Mouse (Mus musculus) embryonic fibroblast, embryonic 13.5 days (primary cell): Measurements from ENCODE around the gene Rbbp8nl. TPM values are rescaled to one million over a fixed set of nuclear protein-coding genes. Genes with fewer than 3 reads are reported as not detected.

Source experiments
- H3K27ac ChIP-seq: 2 replicates; pipeline ENCODE4 v1.5.1; 2012; ENCODE audit warnings: low read length, control low read depth, inconsistent platforms; ENCODE audit not compliant: insufficient read depth
- H3K4me1 ChIP-seq: 2 replicates; pipeline ENCODE4 v1.6.1; 2011; ENCODE audit warnings: low read length; ENCODE audit not compliant: control insufficient read depth, insufficient read depth
- H3K4me3 ChIP-seq: 2 replicates; pipeline ENCODE4 v1.5.1; 2011; ENCODE audit warnings: mild to moderate bottlenecking, control low read depth, low read length; ENCODE audit not compliant: insufficient read depth
- CTCF ChIP-seq: IDR thresholded peaks from 2 replicates; pipeline ENCODE4 v1.5.1; 2011; ENCODE audit warnings: mild to moderate bottlenecking, control low read depth, low read length, moderate library complexity, borderline replicate concordance; ENCODE audit not compliant: insufficient read depth
- POLR2A ChIP-seq: IDR thresholded peaks from 2 replicates; pipeline ENCODE4 v1.6.1; 2011; ENCODE audit warnings: low read depth, mild to moderate bottlenecking, control low read depth, low read length, moderate library complexity
- polyA plus RNA-seq: library from polyadenylated mRNA; stranded (reverse); fragments of >200 nt; gene quantifications from 2 replicates; pipeline ENCODE4 v1.2.4, GENCODE M21; 2011; ENCODE audit warnings: low read depth; ENCODE audit not compliant: missing spikeins, insufficient read length

Gene Rbbp8nl
- polyA plus RNA-seq, 1 experiment = not detected

- Histone ChIP-seq H3K4me1 (no peaks in the 10 kb centered on the region), H3K27ac (no peak within 1 kb of the TSS), H3K4me3 (peak within 1 kb of the TSS; percentile 49)
- TF ChIP-seq CTCF (no peak), POLR2A (peak; percentile 37; the same call in 1 of the 2 replicates)
Observed at GRCm38 (mm10) chr2:180273394-180274244, 16.1 kb downstream of the Rbbp8nl start, which contains the start of gene Cables2. Cables2 (minus strand) TSS chr2:180273496.

- Histone ChIP-seq H3K4me3 (peak overlapping the region; percentile 49), H3K27ac (no peak overlapping the region), H3K4me1 (no peaks in the 10 kb centered on the region)
- TF ChIP-seq CTCF (no peak), POLR2A (no peak)
Observed at GRCm38 (mm10) chr2:180272884-180273321, 16.8 kb downstream of the Rbbp8nl start.

- TF ChIP-seq POLR2A (no peak), CTCF (no peak)
- Histone ChIP-seq H3K4me1 (no peaks in the 10 kb centered on the region), H3K27ac (no peak overlapping the region), H3K4me3 (no peak overlapping the region)
Observed at GRCm38 (mm10) chr2:180271804-180272395, 17.8 kb downstream of the Rbbp8nl start.

GRCm38 (mm10) chr2:180270537-180271255 lies 19.0 kb downstream of the Rbbp8nl start:
- no peaks in the 10 kb centered on the region for H3K4me1 ChIP-seq
- no peak overlapping the region for H3K27ac ChIP-seq
- no peak overlapping the region for H3K4me3 ChIP-seq
- TF ChIP-seq POLR2A = no peak
- TF ChIP-seq CTCF = no peak

- H3K4me3 ChIP-seq = no peak overlapping the region
- no peaks in the 10 kb centered on the region for H3K4me1 ChIP-seq
- TF ChIP-seq POLR2A (no peak), CTCF (no peak)
- no peak overlapping the region for H3K27ac ChIP-seq
Observed at GRCm38 (mm10) chr2:180269329-180269728, 20.4 kb downstream of the Rbbp8nl start.

- no peak for TF ChIP-seq CTCF
- no peak for TF ChIP-seq POLR2A
- Histone ChIP-seq H3K4me1 (no peaks in the 10 kb centered on the region), H3K27ac (no peak overlapping the region), H3K4me3 (no peak overlapping the region)
Observed at GRCm38 (mm10) chr2:180267955-180268354, 21.7 kb downstream of the Rbbp8nl start.

- TF ChIP-seq CTCF = no peak
- TF ChIP-seq POLR2A = no peak
- H3K4me3 ChIP-seq = no peak overlapping the region
- H3K4me1 ChIP-seq = peaks cover 4% of the 10 kb centered on the region; the same call in 1 of the 2 replicates
- H3K27ac ChIP-seq = no peak overlapping the region
Observed at GRCm38 (mm10) chr2:180262891-180263290, 26.8 kb downstream of the Rbbp8nl start.

GRCm38 (mm10) chr2:180262441-180262840 lies 27.2 kb downstream of the Rbbp8nl start:
- H3K27ac ChIP-seq = no peak overlapping the region
- no peak for TF ChIP-seq POLR2A
- no peak for TF ChIP-seq CTCF

GRCm38 (mm10) chr2:180261901-180262300 lies 27.8 kb downstream of the Rbbp8nl start:
- TF ChIP-seq CTCF = no peak
- TF ChIP-seq POLR2A = no peak
- peaks cover 4% of the 10 kb centered on the region; the same call in 1 of the 2 replicates for H3K4me1 ChIP-seq
- no peak overlapping the region for H3K27ac ChIP-seq
- H3K4me3 ChIP-seq = no peak overlapping the region

More at GRCm38 (mm10) chr2:180262441-180262840, 27.2 kb downstream of the Rbbp8nl start:
- Histone ChIP-seq H3K4me3 (no peak overlapping the region), H3K4me1 (peaks cover 4% of the 10 kb centered on the region; the same call in 1 of the 2 replicates)
